Mouse (Mus musculus): ENCODE results near the gene Efr3b. TPM values are rescaled to one million over a fixed set of nuclear protein-coding genes. Genes with fewer than 3 reads are reported as not detected.

The Efr3b gene
- polyA plus RNA-seq, 1 experiment from 2014 or later, result 34.7 TPM

- Histone ChIP-seq H3K27me3 (replicated peaks) (no peaks in the 10 kb centered on the region), H3K4me3 (no peak overlapping the region), H3K36me3 (no peaks in the 10 kb centered on the region), H3K27ac (no peak overlapping the region), H3K9ac (no peak overlapping the region), H3K9me3 (no peaks in the 10 kb centered on the region), H3K4me2 (replicated peaks) (no peak overlapping the region), H3K4me1 (no peaks in the 10 kb centered on the region)
- no peak for ATAC-seq (ENCODE audit: low FRiP score, low read depth)
- 3% methylated on average over 1 of the region's 1 CpGs for WGBS
Observed at GRCm38 (mm10) chr12:3926127-3926526, 112.6 kb downstream of the Efr3b start.

DNA sequence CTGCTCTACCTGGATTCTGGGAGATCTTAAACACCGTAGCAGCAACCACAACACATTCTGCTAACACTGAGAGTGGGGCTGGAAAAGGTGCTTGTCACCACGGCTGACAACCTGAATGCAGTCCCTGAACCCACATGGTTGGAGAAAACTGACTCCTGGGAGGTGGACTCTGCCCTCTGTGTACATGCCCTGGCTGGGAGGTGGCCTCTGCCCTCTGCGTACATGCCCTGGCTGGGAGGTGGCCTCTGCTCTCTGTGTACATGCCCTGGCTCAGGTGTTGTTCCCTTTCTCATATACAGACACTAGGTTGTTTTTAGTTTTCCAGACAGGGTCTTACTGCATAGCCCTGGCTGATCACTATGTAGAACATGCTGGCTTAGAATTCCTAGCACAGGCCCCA lies 119.3 kb downstream of the Efr3b start:
- no peaks in the 10 kb centered on the region for H3K36me3 ChIP-seq
- no peak overlapping the region for H3K4me3 ChIP-seq
- no peak overlapping the region for H3K4me2 ChIP-seq (replicated peaks)
- no peak overlapping the region for H3K27ac ChIP-seq
- ATAC-seq (ENCODE audit: low FRiP score, low read depth), result no peak
- WGBS, result 83% methylated on average over 3 of the region's 3 CpGs
- no peak overlapping the region for H3K9ac ChIP-seq
- H3K27me3 ChIP-seq (replicated peaks), result no peaks in the 10 kb centered on the region
- H3K9me3 ChIP-seq, result no peaks in the 10 kb centered on the region
- H3K4me1 ChIP-seq, result peaks cover 9% of the 10 kb centered on the region

GRCm38 (mm10) chr12:3918577-3918976 lies 120.1 kb downstream of the Efr3b start:
- WGBS, result 68% methylated on average over 3 of the region's 3 CpGs
- Histone ChIP-seq H3K27me3 (replicated peaks) (no peaks in the 10 kb centered on the region), H3K36me3 (no peaks in the 10 kb centered on the region), H3K4me3 (no peak overlapping the region), H3K4me1 (peaks cover 9% of the 10 kb centered on the region), H3K9me3 (no peaks in the 10 kb centered on the region), H3K4me2 (replicated peaks) (no peak overlapping the region), H3K9ac (no peak overlapping the region), H3K27ac (no peak overlapping the region)
- ATAC-seq (ENCODE audit: low FRiP score, low read depth), result no peak

DNA sequence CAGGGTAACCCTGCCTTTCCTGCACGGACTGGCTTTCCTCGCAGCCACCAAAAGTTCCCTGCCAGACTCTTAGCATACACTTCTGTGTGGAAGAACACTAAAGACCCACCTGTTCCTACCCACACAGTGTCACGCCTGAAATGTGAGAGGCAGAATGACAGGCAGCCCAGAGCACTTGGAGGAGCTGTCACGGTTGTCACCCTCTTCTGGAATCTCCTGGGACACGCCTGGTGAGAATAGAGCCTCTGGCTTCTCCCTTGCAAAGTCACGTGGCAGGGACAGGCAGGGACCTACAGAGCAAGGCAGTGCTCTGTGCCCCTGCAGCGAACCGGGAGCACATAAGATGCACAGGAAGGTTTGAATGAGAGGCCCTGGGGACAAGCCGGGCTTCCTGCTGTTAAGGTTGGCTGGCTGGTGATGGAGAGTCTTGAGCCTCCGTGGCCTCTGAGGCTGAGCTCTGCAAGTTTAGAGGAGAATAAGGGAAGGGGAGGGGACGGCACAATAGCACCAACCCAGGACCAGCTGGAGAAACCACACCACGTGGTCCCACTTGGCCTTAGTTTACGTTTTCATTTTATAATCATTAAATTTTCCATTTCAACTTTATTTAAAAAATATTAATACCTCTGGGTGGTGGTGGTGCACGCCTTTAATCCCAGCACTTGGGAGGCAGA lies 120.9 kb downstream of the Efr3b start:
- Histone ChIP-seq H3K9ac (no peak overlapping the region), H3K36me3 (no peaks in the 10 kb centered on the region), H3K4me3 (no peak overlapping the region), H3K27me3 (replicated peaks) (no peaks in the 10 kb centered on the region), H3K27ac (no peak overlapping the region), H3K4me1 (peaks cover 9% of the 10 kb centered on the region), H3K4me2 (replicated peaks) (0 out of 2 replicates have a peak overlapping the region, but pooled peaks have one; percentile 1), H3K9me3 (no peaks in the 10 kb centered on the region)
- 23% methylated on average over 14 of the region's 14 CpGs for WGBS
- peak; percentile 57 for ATAC-seq (ENCODE audit: low FRiP score, low read depth)

GRCm38 (mm10) chr12:3915852-3916251 lies 122.9 kb downstream of the Efr3b start:
- WGBS, result 89% methylated on average over 3 of the region's 3 CpGs
- Histone ChIP-seq H3K27me3 (replicated peaks) (no peaks in the 10 kb centered on the region), H3K9ac (no peak overlapping the region), H3K4me2 (replicated peaks) (no peak overlapping the region), H3K4me3 (no peak overlapping the region), H3K36me3 (0 out of 2 replicates have a peak, but pooled peaks cover 5% of the 10 kb centered on the region), H3K9me3 (no peaks in the 10 kb centered on the region), H3K27ac (no peak overlapping the region), H3K4me1 (peaks cover 9% of the 10 kb centered on the region)
- no peak for ATAC-seq (ENCODE audit: low FRiP score, low read depth)

Other genes with a start within 250 kb of the Efr3b start
- gene Dnmt3a, start 232.9 kb downstream of the Efr3b start, polyA plus RNA-seq (2016; fragmentation: Nextera tagmentation; extraction: Ambion mirVana), result 146 and 175 TPM in 2 replicates
- 5.5 and 6.6 TPM in 2 replicates for gene Pomc, start 84.0 kb downstream of the Efr3b start, polyA plus RNA-seq (2016; fragmentation: Nextera tagmentation; extraction: Ambion mirVana)
- gene Dnajc27, start 43.7 kb upstream of the Efr3b start, polyA plus RNA-seq (2016; fragmentation: Nextera tagmentation; extraction: Ambion mirVana), result 12.7 and 13.4 TPM in 2 replicates
- 7.4 and 8.3 TPM in 2 replicates for gene Adcy3, start 94.2 kb upstream of the Efr3b start, polyA plus RNA-seq (2016; fragmentation: Nextera tagmentation; extraction: Ambion mirVana)
- gene Ptrhd1, start 195.1 kb upstream of the Efr3b start, polyA plus RNA-seq (2016; fragmentation: Nextera tagmentation; extraction: Ambion mirVana), result 5.3 and 5.4 TPM in 2 replicates
- 12.6 and 13.7 TPM in 2 replicates for gene Cenpo, start 195.4 kb upstream of the Efr3b start, polyA plus RNA-seq (2016; fragmentation: Nextera tagmentation; extraction: Ambion mirVana)

Data from neural tube, embryonic 12.5 days (tissue).